Mouse (Mus musculus): ENCODE data around the gene 1700011L22Rik.

Gene 1700011L22Rik

GRCm38 (mm10) chr8:79248470-79248869, at the start of gene 1700011L22Rik:
Gene 1700011L22Rik (minus strand): TSS chr8:79248570.
- no peak for DNase-seq (ENCODE audit: low spot score)

- DNase-seq (ENCODE audit: low spot score): peak; percentile 80
These were observed 49.4 kb upstream of the 1700011L22Rik start for GRCm38 (mm10) chr8:79297763-79298162.

- no peak for DNase-seq (ENCODE audit: low spot score)
These were observed 47.1 kb upstream of the 1700011L22Rik start for GRCm38 (mm10) chr8:79295276-79296105.

GRCm38 (mm10) chr8:79294610-79295275, 46.4 kb upstream of the 1700011L22Rik start, which contains the start of gene Mmaa:
Gene Mmaa (minus strand): TSS chr8:79294937.
- peak; percentile 99 for DNase-seq (ENCODE audit: low spot score)

GRCm38 (mm10) chr8:79293841-79294240, 45.5 kb upstream of the 1700011L22Rik start:
- DNase-seq (ENCODE audit: low spot score): peak; percentile 15

GRCm38 (mm10) chr8:79292712-79293264, 44.4 kb upstream of the 1700011L22Rik start:
- no peak for DNase-seq (ENCODE audit: low spot score)

GRCm38 (mm10) chr8:79289592-79289991, 41.2 kb upstream of the 1700011L22Rik start:
- peak; percentile 14 for DNase-seq (ENCODE audit: low spot score)

GRCm38 (mm10) chr8:79288681-79289080, 40.3 kb upstream of the 1700011L22Rik start:
- DNase-seq (ENCODE audit: low spot score): no peak

GRCm38 (mm10) chr8:79288250-79288649, 39.9 kb upstream of the 1700011L22Rik start:
- DNase-seq (ENCODE audit: low spot score): no peak

GRCm38 (mm10) chr8:79286424-79286823, 38.1 kb upstream of the 1700011L22Rik start:
- no peak for DNase-seq (ENCODE audit: low spot score)

GRCm38 (mm10) chr8:79284626-79285025, 36.3 kb upstream of the 1700011L22Rik start:
- DNase-seq (ENCODE audit: low spot score): no peak

- DNase-seq (ENCODE audit: low spot score): no peak
These were observed 33.1 kb upstream of the 1700011L22Rik start for GRCm38 (mm10) chr8:79281376-79281890.

GRCm38 (mm10) chr8:79277264-79277870, 29.0 kb upstream of the 1700011L22Rik start:
- DNase-seq (ENCODE audit: low spot score): no peak

- no peak for DNase-seq (ENCODE audit: low spot score)
These were observed 26.6 kb upstream of the 1700011L22Rik start for GRCm38 (mm10) chr8:79274940-79275339.

- no peak for DNase-seq (ENCODE audit: low spot score)
These were observed 25.4 kb upstream of the 1700011L22Rik start for GRCm38 (mm10) chr8:79273776-79274175.

GRCm38 (mm10) chr8:79272676-79273075, 24.3 kb upstream of the 1700011L22Rik start:
- DNase-seq (ENCODE audit: low spot score): no peak

- DNase-seq (ENCODE audit: low spot score): no peak
These were observed 20.6 kb upstream of the 1700011L22Rik start for GRCm38 (mm10) chr8:79268921-79269320.

- DNase-seq (ENCODE audit: low spot score): no peak
These were observed 13.6 kb upstream of the 1700011L22Rik start for GRCm38 (mm10) chr8:79261920-79262319.

- DNase-seq (ENCODE audit: low spot score): no peak
These were observed 7.8 kb upstream of the 1700011L22Rik start for GRCm38 (mm10) chr8:79256076-79256705.

- DNase-seq (ENCODE audit: low spot score): no peak
These were observed 5.4 kb upstream of the 1700011L22Rik start for GRCm38 (mm10) chr8:79253742-79254141.

- no peak for DNase-seq (ENCODE audit: low spot score)
These were observed 4.9 kb downstream of the 1700011L22Rik start for GRCm38 (mm10) chr8:79243422-79243821.

- DNase-seq (ENCODE audit: low spot score): no peak
These were observed 8.4 kb downstream of the 1700011L22Rik start for GRCm38 (mm10) chr8:79239996-79240395.

Measured in MN1 (cell line).